Mouse (Mus musculus) cerebellum, postnatal 4 days (tissue): Measurements from ENCODE around the gene Tex13c3.
"Not testable (repeated sequence)": the region's sequence is repeated elsewhere in the genome, so short reads cannot be mapped to it uniquely, and the experiment has no call there.

Source experiments
- DNase-seq, 2 experiments: peaks; one replicate each; pipeline ENCODE4 v3.0.0; 2022; ENCODE audit warnings: low spot score in 2 of 2, mixed read lengths in 1 of 2

Gene Tex13c3

DNA sequence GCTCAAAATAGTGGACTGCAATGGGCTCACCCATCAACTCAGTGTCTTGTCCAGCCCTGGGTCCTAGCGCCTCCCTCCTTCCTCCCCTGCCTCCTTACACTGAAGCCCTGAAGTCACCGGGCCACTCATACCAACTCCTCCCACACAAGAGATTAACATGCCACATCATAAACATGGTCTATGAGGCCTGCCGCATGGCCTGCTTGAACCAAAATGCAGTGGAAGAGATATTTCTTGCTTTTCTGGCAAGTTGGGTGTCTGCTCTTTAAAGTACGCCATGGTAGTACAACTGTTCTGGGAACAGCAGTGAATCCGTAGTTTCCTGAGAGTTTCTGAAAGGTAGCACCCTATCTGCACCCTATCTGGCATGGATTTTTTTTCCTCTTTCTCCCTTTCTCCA, at the start of gene Tex13c3:
Gene Tex13c3 (minus strand): TSS at position 101 of the 400 bp plus-strand sequence.
- DNase-seq, result not testable (repeated sequence)

DNA sequence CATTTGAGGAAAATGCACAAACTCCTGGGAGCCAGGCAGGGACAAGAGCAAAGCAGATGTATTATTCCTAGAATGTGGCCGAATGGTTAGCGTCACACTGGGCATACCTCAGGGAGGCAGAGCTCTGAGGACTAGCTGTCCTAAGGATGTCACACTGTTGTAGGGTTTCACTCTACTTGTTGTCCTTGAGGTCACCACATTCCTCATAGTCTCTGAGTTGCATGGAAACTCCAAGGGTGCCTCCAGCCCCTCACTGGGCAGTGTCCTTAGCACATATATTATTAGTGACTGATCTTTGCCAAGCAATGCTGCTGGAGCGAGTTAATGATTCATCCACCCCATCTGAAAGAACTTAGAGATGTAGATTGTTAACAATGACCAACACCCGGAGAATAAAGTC, 8.6 kb upstream of the Tex13c3 start:
- no peak for DNase-seq
